Mouse (Mus musculus) midbrain, embryonic 10.5 days (tissue): ENCODE results near the gene Mad2l1bp. TPM values are rescaled to one million over a fixed set of nuclear protein-coding genes. Genes with fewer than 3 reads are reported as not detected.

Experiments
- DNase-seq: peaks from one replicate; pipeline ENCODE4 v3.0.0-alpha.2; 2017; ENCODE audit warnings: low spot score
- H3K27ac ChIP-seq: fragments of 300-500 bp; sonication (generic); replicated peaks from 2 replicates; pipeline ENCODE4 v1.5.1; 2016; ENCODE audit warnings: mild to moderate bottlenecking
- H3K27me3 ChIP-seq: fragments of 300-500 bp; sonication (generic); 2 replicates; pipeline ENCODE4 v1.6.1; 2016; ENCODE audit warnings: low read depth, mild to moderate bottlenecking; ENCODE audit not compliant: poor library complexity, severe bottlenecking
- H3K36me3 ChIP-seq: fragments of 300-500 bp; sonication (generic); 2 replicates; pipeline ENCODE4 v1.6.1; 2016; ENCODE audit warnings: mild to moderate bottlenecking, moderate library complexity
- H3K4me1 ChIP-seq: fragments of 300-500 bp; sonication (generic); 2 replicates; pipeline ENCODE4 v1.6.1; 2016
- H3K4me3 ChIP-seq: fragments of 300-500 bp; sonication (generic); 2 replicates; pipeline ENCODE4 v1.5.1; 2016; ENCODE audit warnings: mild to moderate bottlenecking, moderate library complexity
- H3K9me3 ChIP-seq: fragments of 300-500 bp; sonication (generic); replicated peaks from 2 replicates; pipeline ENCODE4 v1.6.1; 2016; ENCODE audit warnings: mild to moderate bottlenecking
- WGBS: fragments of 180-500 bp; shearing (Covaris S2); methylation state at CpG from one replicate; pipeline ENCODE4 v1.1.7; 2016; 5-methylcytosine and 5-hydroxymethylcytosine counted together
- polyA plus RNA-seq: library from polyadenylated mRNA; unstranded; fragments of >200 nt; fragmentation: Nextera tagmentation; extraction: Ambion mirVana; gene quantifications from 2 replicates; pipeline ENCODE4 v1.2.1, GENCODE M21; 2016

The Mad2l1bp gene
- polyA plus RNA-seq, 1 experiment from 2014 or later, result 40.1 TPM

GRCm38 (mm10) chr17:46138563-46139236 is 14.7 kb downstream of the Mad2l1bp start:
- WGBS, result 87% methylated on average over 8 of the region's 8 CpGs
- Histone ChIP-seq H3K27me3 (peaks cover 9% of the 10 kb centered on the region; the same call in 1 of the 2 replicates), H3K27ac (no peak overlapping the region), H3K4me3 (no peak overlapping the region), H3K4me1 (peaks cover 8% of the 10 kb centered on the region), H3K36me3 (peaks cover 6% of the 10 kb centered on the region; the same call in 1 of the 2 replicates), H3K9me3 (0 out of 2 replicates have a peak, but pooled peaks cover 3% of the 10 kb centered on the region)
- no peak for DNase-seq

- Histone ChIP-seq H3K27ac (no peak overlapping the region), H3K27me3 (no peaks in the 10 kb centered on the region), H3K9me3 (0 out of 2 replicates have a peak, but pooled peaks cover 3% of the 10 kb centered on the region), H3K4me3 (no peak overlapping the region), H3K36me3 (peaks cover 30% of the 10 kb centered on the region), H3K4me1 (0 out of 2 replicates have a peak, but pooled peaks cover 6% of the 10 kb centered on the region)
- 75% methylated on average over 8 of the region's 8 CpGs for WGBS
- DNase-seq, result no peak
Observed at GRCm38 (mm10) chr17:46132862-46133261, 20.5 kb downstream of the Mad2l1bp start.

GRCm38 (mm10) chr17:46132058-46132718 is 21.2 kb downstream of the Mad2l1bp start:
- no peaks in the 10 kb centered on the region for H3K27me3 ChIP-seq
- H3K27ac ChIP-seq, result no peak overlapping the region; the same call in 1 of the 2 replicates
- peak; percentile 81 for DNase-seq
- peaks cover 37% of the 10 kb centered on the region for H3K36me3 ChIP-seq
- WGBS, result 15% methylated on average over 12 of the region's 12 CpGs
- H3K4me3 ChIP-seq, result no peak overlapping the region
- 0 out of 2 replicates have a peak, but pooled peaks cover 6% of the 10 kb centered on the region for H3K4me1 ChIP-seq
- H3K9me3 ChIP-seq, result 0 out of 2 replicates have a peak, but pooled peaks cover 3% of the 10 kb centered on the region

GRCm38 (mm10) chr17:46129741-46130498 is 23.4 kb downstream of the Mad2l1bp start:
- Histone ChIP-seq H3K9me3 (no peaks in the 10 kb centered on the region), H3K4me3 (no peak overlapping the region), H3K36me3 (peaks cover 54% of the 10 kb centered on the region), H3K27ac (no peak overlapping the region), H3K27me3 (no peaks in the 10 kb centered on the region), H3K4me1 (0 out of 2 replicates have a peak, but pooled peaks cover 6% of the 10 kb centered on the region)
- 81% methylated on average over 13 of the region's 13 CpGs for WGBS
- no peak for DNase-seq

GRCm38 (mm10) chr17:46127814-46128493 is 25.4 kb downstream of the Mad2l1bp start:
- Histone ChIP-seq H3K4me1 (0 out of 2 replicates have a peak, but pooled peaks cover 6% of the 10 kb centered on the region), H3K27ac (no peak overlapping the region), H3K27me3 (no peaks in the 10 kb centered on the region), H3K36me3 (peaks cover 74% of the 10 kb centered on the region), H3K9me3 (no peaks in the 10 kb centered on the region), H3K4me3 (no peak overlapping the region)
- 90% methylated on average over 6 of the region's 6 CpGs for WGBS
- no peak for DNase-seq

- no peak overlapping the region for H3K4me3 ChIP-seq
- peaks cover 87% of the 10 kb centered on the region for H3K36me3 ChIP-seq
- no peak overlapping the region for H3K27ac ChIP-seq
- DNase-seq, result no peak
- H3K27me3 ChIP-seq, result no peaks in the 10 kb centered on the region
- no peaks in the 10 kb centered on the region for H3K9me3 ChIP-seq
- 85% methylated on average over 6 of the region's 6 CpGs for WGBS
- no peaks in the 10 kb centered on the region for H3K4me1 ChIP-seq
Observed at GRCm38 (mm10) chr17:46126608-46127007, 26.7 kb downstream of the Mad2l1bp start.

GRCm38 (mm10) chr17:46123953-46124700 is 29.2 kb downstream of the Mad2l1bp start:
- 94% methylated on average over 12 of the region's 12 CpGs for WGBS

GRCm38 (mm10) chr17:46123285-46123684 is 30.1 kb downstream of the Mad2l1bp start:
- Histone ChIP-seq H3K27ac (no peak overlapping the region), H3K9me3 (no peaks in the 10 kb centered on the region), H3K36me3 (peaks cover 90% of the 10 kb centered on the region), H3K4me3 (no peak overlapping the region), H3K4me1 (no peaks in the 10 kb centered on the region), H3K27me3 (no peaks in the 10 kb centered on the region)
- DNase-seq, result no peak
- WGBS, result 96% methylated on average over 4 of the region's 4 CpGs

More at GRCm38 (mm10) chr17:46123953-46124700, 29.2 kb downstream of the Mad2l1bp start:
- Histone ChIP-seq H3K27ac (no peak overlapping the region), H3K27me3 (no peaks in the 10 kb centered on the region), H3K4me3 (no peak overlapping the region), H3K36me3 (peaks cover 90% of the 10 kb centered on the region), H3K4me1 (no peaks in the 10 kb centered on the region), H3K9me3 (no peaks in the 10 kb centered on the region)
- no peak for DNase-seq

GRCm38 (mm10) chr17:46122791-46123190 is 30.6 kb downstream of the Mad2l1bp start:
- Histone ChIP-seq H3K27ac (no peak overlapping the region), H3K9me3 (no peaks in the 10 kb centered on the region), H3K4me1 (no peaks in the 10 kb centered on the region), H3K36me3 (peaks cover 90% of the 10 kb centered on the region), H3K27me3 (no peaks in the 10 kb centered on the region), H3K4me3 (no peak overlapping the region)
- no peak for DNase-seq
- WGBS, result 94% methylated on average over 4 of the region's 4 CpGs

GRCm38 (mm10) chr17:46119641-46120040 is 33.7 kb downstream of the Mad2l1bp start:
- WGBS, result 91% methylated on average over 10 of the region's 10 CpGs
- DNase-seq, result no peak
- Histone ChIP-seq H3K27me3 (no peaks in the 10 kb centered on the region), H3K27ac (no peak overlapping the region), H3K36me3 (peaks cover 81% of the 10 kb centered on the region), H3K4me3 (no peak overlapping the region), H3K9me3 (no peaks in the 10 kb centered on the region), H3K4me1 (no peaks in the 10 kb centered on the region)

GRCm38 (mm10) chr17:46118423-46118850 is 34.9 kb downstream of the Mad2l1bp start:
- Histone ChIP-seq H3K36me3 (peaks cover 79% of the 10 kb centered on the region), H3K9me3 (no peaks in the 10 kb centered on the region), H3K27ac (no peak overlapping the region), H3K4me1 (no peaks in the 10 kb centered on the region), H3K27me3 (no peaks in the 10 kb centered on the region), H3K4me3 (no peak overlapping the region)
- no peak for DNase-seq
- 93% methylated on average over 4 of the region's 4 CpGs for WGBS
